Mouse (Mus musculus): ENCODE results near the gene Zfp286. TPM values are rescaled to one million over a fixed set of nuclear protein-coding genes. Genes with fewer than 3 reads are reported as not detected.
"Not testable (repeated sequence)": the region's sequence is repeated elsewhere in the genome, so short reads cannot be mapped to it uniquely, and the experiment has no call there.

Zfp286 gene
- polyA plus RNA-seq, 1 experiment = 0.89 TPM

GRCm38 (mm10) chr11:62752191-62752590, 37.1 kb downstream of the Zfp286 start:
- Histone ChIP-seq H3K4me3 (replicated peaks) (no peak overlapping the region), H3K9me3 (no peaks in the 10 kb centered on the region), H3K36me3 (replicated peaks; ENCODE audit: low read length) (no peaks in the 10 kb centered on the region), H3K4me1 (peaks cover 11% of the 10 kb centered on the region), H3K27me3 (replicated peaks) (peaks cover 49% of the 10 kb centered on the region)
- TF ChIP-seq GATA1 (IDR thresholded peaks at IDR 0.05; ENCODE audit: borderline replicate concordance, low read length) = no peak
- no peak for TF ChIP-seq FLI1 (IDR thresholded peaks at IDR 0.05; ENCODE audit: low read length)

GRCm38 (mm10) chr11:62749445-62749844, 39.8 kb downstream of the Zfp286 start:
- H3K9me3 ChIP-seq; H3K36me3 ChIP-seq (replicated peaks; ENCODE audit: low read length); H3K4me3 ChIP-seq (replicated peaks): not testable (repeated sequence)
- Histone ChIP-seq H3K4me1 (peaks cover 12% of the 10 kb centered on the region), H3K27me3 (replicated peaks) (peaks cover 42% of the 10 kb centered on the region)

- Histone ChIP-seq H3K9me3 (no peaks in the 10 kb centered on the region), H3K4me1 (peaks cover 12% of the 10 kb centered on the region), H3K36me3 (replicated peaks; ENCODE audit: low read length) (no peaks in the 10 kb centered on the region), H3K27me3 (replicated peaks) (peaks cover 41% of the 10 kb centered on the region), H3K4me3 (replicated peaks) (no peak overlapping the region)
- TF ChIP-seq FLI1 (IDR thresholded peaks at IDR 0.05; ENCODE audit: low read length) = no peak
- TF ChIP-seq GATA1 (IDR thresholded peaks at IDR 0.05; ENCODE audit: borderline replicate concordance, low read length) = no peak
Observed at GRCm38 (mm10) chr11:62748062-62748461, 41.2 kb downstream of the Zfp286 start.

GRCm38 (mm10) chr11:62747227-62747626, 42.0 kb downstream of the Zfp286 start:
- Histone ChIP-seq H3K9me3 (no peaks in the 10 kb centered on the region), H3K4me3 (replicated peaks) (no peak overlapping the region), H3K4me1 (peaks cover 12% of the 10 kb centered on the region), H3K36me3 (replicated peaks; ENCODE audit: low read length) (no peaks in the 10 kb centered on the region), H3K27me3 (replicated peaks) (peaks cover 37% of the 10 kb centered on the region)
- TF ChIP-seq GATA1 (IDR thresholded peaks at IDR 0.05; ENCODE audit: borderline replicate concordance, low read length) = no peak
- TF ChIP-seq FLI1 (IDR thresholded peaks at IDR 0.05; ENCODE audit: low read length) = no peak

GRCm38 (mm10) chr11:62746001-62746533, 43.2 kb downstream of the Zfp286 start:
- no peak for TF ChIP-seq GATA1 (IDR thresholded peaks at IDR 0.05; ENCODE audit: borderline replicate concordance, low read length)
- TF ChIP-seq FLI1 (IDR thresholded peaks at IDR 0.05; ENCODE audit: low read length) = no peak
- Histone ChIP-seq H3K9me3 (no peaks in the 10 kb centered on the region), H3K27me3 (replicated peaks) (peaks cover 32% of the 10 kb centered on the region), H3K4me1 (peaks cover 19% of the 10 kb centered on the region), H3K36me3 (replicated peaks; ENCODE audit: low read length) (no peaks in the 10 kb centered on the region), H3K4me3 (replicated peaks) (peak overlapping the region; percentile 86)

GRCm38 (mm10) chr11:62744103-62744502, 45.2 kb downstream of the Zfp286 start:
- no peak overlapping the region for H3K4me3 ChIP-seq (replicated peaks)
- no peaks in the 10 kb centered on the region for H3K36me3 ChIP-seq (replicated peaks; ENCODE audit: low read length)
- no peaks in the 10 kb centered on the region for H3K9me3 ChIP-seq
- peaks cover 20% of the 10 kb centered on the region for H3K4me1 ChIP-seq
- H3K27me3 ChIP-seq (replicated peaks) = peaks cover 29% of the 10 kb centered on the region
- TF ChIP-seq FLI1 (IDR thresholded peaks at IDR 0.05; ENCODE audit: low read length) (no peak), GATA1 (IDR thresholded peaks at IDR 0.05; ENCODE audit: borderline replicate concordance, low read length) (no peak)

- H3K4me3 ChIP-seq (replicated peaks) = no peak overlapping the region
- TF ChIP-seq GATA1 (IDR thresholded peaks at IDR 0.05; ENCODE audit: borderline replicate concordance, low read length) (no peak), FLI1 (IDR thresholded peaks at IDR 0.05; ENCODE audit: low read length) (no peak)
Observed at GRCm38 (mm10) chr11:62742261-62742957, 46.9 kb downstream of the Zfp286 start.

GRCm38 (mm10) chr11:62741186-62741585, 48.1 kb downstream of the Zfp286 start:
- Histone ChIP-seq H3K4me1 (peaks cover 15% of the 10 kb centered on the region), H3K9me3 (no peaks in the 10 kb centered on the region), H3K4me3 (replicated peaks) (no peak overlapping the region), H3K36me3 (replicated peaks; ENCODE audit: low read length) (no peaks in the 10 kb centered on the region), H3K27me3 (replicated peaks) (peaks cover 8% of the 10 kb centered on the region)
- TF ChIP-seq FLI1 (IDR thresholded peaks at IDR 0.05; ENCODE audit: low read length) = no peak
- TF ChIP-seq GATA1 (IDR thresholded peaks at IDR 0.05; ENCODE audit: borderline replicate concordance, low read length) = no peak

More at GRCm38 (mm10) chr11:62742261-62742957, 46.9 kb downstream of the Zfp286 start:
- Histone ChIP-seq H3K27me3 (replicated peaks) (peaks cover 18% of the 10 kb centered on the region), H3K9me3 (no peaks in the 10 kb centered on the region), H3K36me3 (replicated peaks; ENCODE audit: low read length) (no peaks in the 10 kb centered on the region), H3K4me1 (peaks cover 20% of the 10 kb centered on the region)

GRCm38 (mm10) chr11:62732665-62733064, 56.6 kb downstream of the Zfp286 start:
- Histone ChIP-seq H3K36me3 (replicated peaks; ENCODE audit: low read length) (no peaks in the 10 kb centered on the region), H3K4me1 (peaks cover 14% of the 10 kb centered on the region), H3K9me3 (peaks cover 4% of the 10 kb centered on the region; the same call in 1 of the 2 replicates), H3K27me3 (replicated peaks) (peaks cover 37% of the 10 kb centered on the region), H3K4me3 (replicated peaks) (no peak overlapping the region)
- TF ChIP-seq FLI1 (IDR thresholded peaks at IDR 0.05; ENCODE audit: low read length) = no peak
- no peak for TF ChIP-seq GATA1 (IDR thresholded peaks at IDR 0.05; ENCODE audit: borderline replicate concordance, low read length)

GRCm38 (mm10) chr11:62732022-62732387, 57.3 kb downstream of the Zfp286 start:
- no peak for TF ChIP-seq FLI1 (IDR thresholded peaks at IDR 0.05; ENCODE audit: low read length)
- no peak for TF ChIP-seq GATA1 (IDR thresholded peaks at IDR 0.05; ENCODE audit: borderline replicate concordance, low read length)
- H3K4me3 ChIP-seq (replicated peaks) = peak overlapping the region; percentile 91
- peaks cover 14% of the 10 kb centered on the region for H3K4me1 ChIP-seq
- H3K9me3 ChIP-seq = peaks cover 4% of the 10 kb centered on the region; the same call in 1 of the 2 replicates
- no peaks in the 10 kb centered on the region for H3K36me3 ChIP-seq (replicated peaks; ENCODE audit: low read length)
- H3K27me3 ChIP-seq (replicated peaks) = peaks cover 37% of the 10 kb centered on the region

Data from megakaryocyte, embryonic 14.5 days (primary cell).